Mouse (Mus musculus): ENCODE data around the gene Klf3.

The Klf3 gene

GRCm38 (mm10) chr5:64802795-64803719 lies at the start of gene Klf3:
TSS of gene Klf3 (plus strand) at chr5:64803388.
- peak; percentile 95 for DNase-seq (ENCODE audit: low spot score)

GRCm38 (mm10) chr5:64762295-64762694 lies 40.9 kb upstream of the Klf3 start:
- no peak for DNase-seq (ENCODE audit: low spot score)

- no peak for DNase-seq (ENCODE audit: low spot score)
These were observed 38.7 kb upstream of the Klf3 start for GRCm38 (mm10) chr5:64764452-64764851.

GRCm38 (mm10) chr5:64765765-64766164 lies 37.4 kb upstream of the Klf3 start:
- DNase-seq (ENCODE audit: low spot score) = no peak

GRCm38 (mm10) chr5:64766626-64767025 lies 36.6 kb upstream of the Klf3 start:
- no peak for DNase-seq (ENCODE audit: low spot score)

GRCm38 (mm10) chr5:64771619-64772018 lies 31.6 kb upstream of the Klf3 start:
- DNase-seq (ENCODE audit: low spot score) = no peak

- DNase-seq (ENCODE audit: low spot score) = no peak
These were observed 25.0 kb upstream of the Klf3 start for GRCm38 (mm10) chr5:64778211-64778610.

- no peak for DNase-seq (ENCODE audit: low spot score)
These were observed 23.9 kb upstream of the Klf3 start for GRCm38 (mm10) chr5:64779285-64779684.

- DNase-seq (ENCODE audit: low spot score) = no peak
These were observed 22.4 kb upstream of the Klf3 start for GRCm38 (mm10) chr5:64780778-64781177.

GRCm38 (mm10) chr5:64788175-64788574 lies 15.0 kb upstream of the Klf3 start:
- no peak for DNase-seq (ENCODE audit: low spot score)

GRCm38 (mm10) chr5:64798209-64798608 lies 5.0 kb upstream of the Klf3 start:
- no peak for DNase-seq (ENCODE audit: low spot score)

- no peak for DNase-seq (ENCODE audit: low spot score)
These were observed 1.6 kb upstream of the Klf3 start for GRCm38 (mm10) chr5:64801545-64801944.

GRCm38 (mm10) chr5:64802143-64802542 lies 1.0 kb upstream of the Klf3 start:
- no peak for DNase-seq (ENCODE audit: low spot score)

GRCm38 (mm10) chr5:64803720-64804462 lies 703 bp downstream of the Klf3 start:
- no peak for DNase-seq (ENCODE audit: low spot score)

GRCm38 (mm10) chr5:64805131-64805872 lies 2.1 kb downstream of the Klf3 start:
- DNase-seq (ENCODE audit: low spot score) = no peak

GRCm38 (mm10) chr5:64805873-64806505 lies 2.8 kb downstream of the Klf3 start:
- peak; percentile 68 for DNase-seq (ENCODE audit: low spot score)

- DNase-seq (ENCODE audit: low spot score) = no peak
These were observed 3.4 kb downstream of the Klf3 start for GRCm38 (mm10) chr5:64806600-64806999.

GRCm38 (mm10) chr5:64807159-64807558 lies 4.0 kb downstream of the Klf3 start:
- DNase-seq (ENCODE audit: low spot score) = no peak

- no peak for DNase-seq (ENCODE audit: low spot score)
These were observed 4.4 kb downstream of the Klf3 start for GRCm38 (mm10) chr5:64807603-64808002.

- DNase-seq (ENCODE audit: low spot score) = no peak
These were observed 5.2 kb downstream of the Klf3 start for GRCm38 (mm10) chr5:64808106-64809010.

- no peak for DNase-seq (ENCODE audit: low spot score)
These were observed 6.1 kb downstream of the Klf3 start for GRCm38 (mm10) chr5:64809257-64809656.
